Mouse (Mus musculus) naive thymus-derived CD4-positive, alpha-beta T cell, adult 5 months (primary cell): ENCODE measurements around the gene Med25. TPM values are rescaled to one million over a fixed set of nuclear protein-coding genes. Genes with fewer than 3 reads are reported as not detected.

Source experiments
- polyA plus RNA-seq: library from polyadenylated mRNA; unstranded; fragments of 100-300 nt; shearing (Covaris generic); gene quantifications from one replicate; pipeline ENCODE4 v1.2.1, GENCODE M21; 2017

The Med25 gene
- 48.6 TPM for polyA plus RNA-seq

DNA sequence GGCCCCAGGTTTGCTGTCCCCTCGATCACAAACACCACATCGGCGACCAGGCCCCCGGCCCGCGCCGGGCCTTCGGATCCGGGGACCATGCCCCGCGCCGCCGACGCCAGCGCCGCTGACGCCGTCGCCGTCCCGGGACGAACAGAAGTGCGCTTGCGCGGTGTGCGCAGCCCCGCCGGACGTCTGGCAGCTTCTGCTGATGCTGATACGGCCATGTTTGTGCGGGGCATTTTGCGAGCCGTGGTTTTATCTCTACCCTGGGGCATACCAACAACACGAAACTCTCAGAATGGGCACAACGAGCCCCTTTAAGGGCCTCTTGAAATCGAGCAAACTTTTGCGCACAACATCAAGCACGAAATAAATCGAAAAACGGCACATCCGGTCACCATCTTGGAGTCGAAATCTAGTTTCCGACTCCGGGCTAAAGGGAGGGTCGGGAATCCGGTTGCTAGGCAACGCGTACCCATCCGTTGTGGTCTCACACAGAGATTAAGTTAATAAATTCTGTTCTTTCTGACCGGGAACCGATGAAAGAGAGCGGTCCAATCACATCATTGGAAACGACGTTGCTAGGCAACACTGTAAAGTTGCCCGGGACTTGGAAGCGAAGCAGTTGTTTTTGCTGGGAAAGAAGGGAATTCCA, at the start of gene Med25:
Gene Med25, minus strand, starts transcription at position 437 of the 646 bp plus-strand sequence.

DNA sequence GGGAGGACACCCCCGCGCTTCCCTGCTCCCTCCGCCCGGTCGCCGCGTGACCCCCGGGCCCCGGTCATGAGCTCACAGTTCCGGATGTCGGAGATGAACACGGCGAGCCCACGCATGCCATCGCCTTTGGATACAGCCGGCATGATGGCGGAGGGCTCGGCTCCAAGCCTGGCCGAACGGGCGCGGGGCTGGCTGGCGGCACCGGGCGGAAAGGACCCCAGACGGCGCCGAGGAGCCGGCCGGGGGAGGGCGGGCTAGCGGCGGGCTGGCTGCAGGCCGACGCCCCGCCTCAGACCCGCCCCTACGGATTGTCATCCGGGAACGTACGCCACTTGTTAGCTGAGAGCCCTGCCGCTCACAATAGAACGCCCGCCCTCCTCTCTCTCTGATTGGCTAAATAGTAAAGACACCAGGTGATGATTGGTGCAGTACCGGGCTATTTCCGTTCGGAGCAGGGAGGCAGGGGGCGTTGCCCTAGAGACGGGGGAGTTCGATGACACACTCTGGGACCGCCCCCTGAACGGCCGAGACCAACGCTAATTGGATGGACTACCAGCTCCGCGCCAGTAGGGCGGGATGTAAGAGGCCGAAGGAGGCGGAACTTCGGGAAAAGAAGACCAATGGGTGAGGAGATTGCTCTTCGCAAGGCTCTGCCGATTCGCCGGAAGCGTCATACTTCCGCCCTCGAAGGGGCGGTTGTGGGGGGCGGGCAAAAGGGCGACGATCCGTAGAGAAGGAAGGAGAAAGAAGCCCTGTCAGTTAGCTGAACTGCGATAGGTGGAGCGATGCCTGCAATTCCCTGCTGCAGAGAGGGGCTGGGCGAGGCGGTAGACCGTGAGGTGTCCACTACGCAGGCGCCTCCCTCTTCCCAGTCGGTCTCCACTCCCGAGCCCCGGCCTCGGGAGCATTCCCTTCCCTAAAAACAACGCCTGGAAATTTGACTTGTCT, 37.0 kb upstream of the Med25 start, which contains the start of gene Ap2a1:
Gene Ap2a1, minus strand, starts transcription at position 293 of the 948 bp plus-strand sequence.

DNA sequence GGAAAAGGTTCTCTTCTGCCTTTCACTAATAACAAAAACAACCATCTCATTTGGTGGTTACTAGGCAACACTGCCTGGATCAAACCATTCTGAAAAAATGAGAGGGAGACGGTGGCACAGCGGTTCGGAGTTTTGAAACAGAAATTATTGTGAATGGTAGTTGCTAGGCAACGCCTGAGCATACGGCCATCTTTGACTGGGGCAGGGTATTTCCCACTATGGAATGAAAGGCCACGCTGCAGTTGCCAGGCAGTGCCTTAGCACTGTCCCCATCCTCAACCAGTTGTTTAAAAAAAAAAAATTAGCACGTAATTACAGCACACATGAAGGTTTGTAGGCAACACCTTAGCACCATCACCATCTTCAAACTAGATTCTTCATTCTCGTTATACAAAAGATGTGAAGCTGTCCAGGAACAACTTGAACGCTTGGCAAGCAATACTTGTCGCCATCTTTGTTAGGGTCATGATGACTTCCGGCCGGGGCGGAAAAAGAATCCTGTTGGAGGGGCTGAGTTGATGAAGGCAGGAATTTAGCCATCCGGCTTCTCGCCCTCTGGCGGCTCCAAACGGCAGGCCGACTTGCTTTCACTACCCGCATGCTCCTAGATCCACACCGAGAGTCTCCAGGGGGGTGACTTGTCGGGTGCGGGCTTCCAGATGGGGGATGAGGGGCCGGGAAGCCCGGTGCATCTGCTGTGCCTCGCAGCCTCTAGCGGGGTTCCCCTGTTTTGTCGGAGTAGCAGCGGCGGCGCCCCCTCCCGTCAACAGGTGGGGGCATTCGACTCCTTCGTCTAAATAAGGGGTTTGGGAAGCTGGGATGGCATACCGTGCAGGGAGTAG, 3.3 kb upstream of the Med25 start, which contains the start of gene Fuz:
Gene Fuz, plus strand, starts transcription at position 487 of the 842 bp plus-strand sequence.

DNA sequence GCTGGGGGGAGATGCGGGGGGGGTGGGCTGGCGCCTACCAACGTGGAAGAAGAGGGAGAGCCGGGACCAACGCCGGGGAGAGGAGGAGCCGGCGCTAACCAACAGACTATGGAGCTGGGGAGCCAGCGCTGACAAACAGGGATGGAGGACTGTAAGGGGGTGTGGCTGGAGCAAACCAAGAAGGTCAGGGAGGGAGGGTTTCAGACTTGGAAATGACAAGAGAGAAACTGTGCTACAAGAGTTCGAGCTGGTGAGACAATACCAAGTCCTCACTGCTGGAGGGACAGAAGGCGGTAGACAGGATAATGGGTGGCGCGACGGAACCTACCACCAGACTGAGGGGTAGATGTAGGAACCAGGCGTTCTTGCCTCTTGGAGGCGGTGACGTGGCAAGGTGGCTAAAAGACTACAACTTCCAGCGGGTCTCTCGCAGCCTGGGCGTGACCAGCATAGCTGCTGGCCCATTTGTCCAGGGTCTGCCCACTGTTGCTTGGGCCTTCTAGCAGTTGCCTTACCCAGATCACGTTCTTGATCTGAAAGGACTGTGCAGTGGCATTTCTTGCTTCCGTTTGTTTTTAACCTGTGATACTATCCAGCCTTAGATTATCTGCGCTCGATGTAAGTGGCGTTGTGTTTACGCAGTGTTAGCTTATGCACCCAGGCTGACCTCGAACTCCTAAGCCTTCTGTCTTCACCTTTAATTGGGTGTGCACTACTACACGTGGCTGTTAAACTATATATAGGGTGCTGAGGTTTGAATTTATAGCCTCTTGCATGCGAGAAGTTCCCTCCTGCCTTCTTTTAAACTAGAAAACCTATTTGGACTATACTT, 22.6 kb downstream of the Med25 start, which contains the start of gene Ptov1:
Gene Ptov1, minus strand, starts transcription at position 92 of the 832 bp plus-strand sequence.

DNA sequence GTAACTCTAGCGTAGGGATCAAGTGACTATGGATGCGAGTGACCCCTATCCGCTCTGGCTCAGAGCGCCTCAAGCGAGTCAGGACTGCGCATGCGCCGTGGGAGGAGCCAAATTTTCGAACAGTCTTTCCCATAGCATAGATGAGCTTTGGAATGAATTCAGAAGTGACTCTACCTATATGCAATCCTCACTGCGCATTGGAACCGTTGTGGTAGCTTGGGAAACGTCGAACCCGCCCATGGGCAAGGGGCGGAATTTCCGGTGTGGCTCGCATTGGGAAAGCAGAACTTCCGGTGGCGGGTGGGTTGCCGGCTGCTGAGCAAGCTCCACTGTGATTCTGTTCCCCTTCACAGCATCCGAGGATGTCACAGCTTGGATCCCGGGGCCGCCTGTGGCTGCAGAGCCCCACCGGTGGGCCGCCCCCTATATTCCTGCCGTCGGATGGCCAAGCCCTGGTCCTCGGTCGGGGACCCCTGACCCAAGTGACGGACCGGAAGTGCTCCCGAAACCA, 35.4 kb downstream of the Med25 start, which contains the start of gene Pnkp:
Gene Pnkp, plus strand, starts transcription at position 98 of the 511 bp plus-strand sequence.

DNA sequence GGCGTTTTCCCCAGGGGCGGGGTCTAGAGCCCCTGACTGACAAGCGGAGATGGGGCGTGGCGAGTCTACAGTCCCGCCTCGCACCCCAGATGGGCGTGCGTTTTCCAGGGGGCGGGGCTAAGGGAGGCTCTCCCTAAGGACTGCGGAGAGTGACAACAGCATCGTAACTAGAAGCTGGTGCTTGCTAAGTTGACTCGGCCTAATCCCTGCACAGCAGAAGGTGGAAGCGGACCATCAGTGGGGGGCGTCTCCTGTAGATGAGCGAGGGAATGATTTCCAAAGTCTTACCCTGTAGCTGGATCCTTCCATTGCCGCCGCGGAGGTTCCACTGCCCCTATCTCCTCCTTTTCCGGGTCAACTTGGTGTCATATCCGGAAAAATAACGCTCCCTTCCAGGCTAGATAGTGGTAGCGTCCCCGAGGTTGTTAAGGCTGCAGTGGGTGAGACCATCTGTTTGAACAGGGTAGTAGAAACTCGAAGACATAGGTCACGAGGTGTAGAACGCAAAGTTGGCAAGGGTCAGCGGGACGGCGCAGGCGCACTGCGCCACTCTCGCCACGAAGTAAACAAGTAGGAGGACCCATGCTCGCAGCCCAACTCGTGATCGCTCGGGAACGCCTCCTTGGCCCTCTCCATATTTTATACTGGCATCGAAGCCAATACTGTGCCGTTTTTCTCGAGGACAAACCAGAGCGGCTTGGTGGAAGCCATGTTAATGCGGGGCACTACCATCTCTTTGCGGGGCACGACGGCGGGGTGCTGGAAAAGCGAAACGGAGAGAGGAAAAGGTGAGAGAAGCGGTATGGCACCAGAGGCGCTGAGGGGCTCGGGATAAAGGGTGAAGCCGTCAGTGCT, 43.7 kb downstream of the Med25 start, which contains the start of the genes Akt1s1 and Tbc1d17:
Gene Akt1s1, plus strand, starts transcription at position 431 of the 855 bp plus-strand sequence.
Gene Tbc1d17, minus strand, starts transcription at position 519 of the 855 bp plus-strand sequence.

Other genes with a start within 250 kb of the Med25 start
- not detected for gene Myh14, start 221.9 kb downstream of the Med25 start, polyA plus RNA-seq
- gene Izumo2, start 184.0 kb downstream of the Med25 start, polyA plus RNA-seq = not detected
- 95.9 TPM for gene Vrk3, start 144.3 kb downstream of the Med25 start, polyA plus RNA-seq
- 0.73 TPM for gene Zfp473, start 141.7 kb downstream of the Med25 start, polyA plus RNA-seq
- 37.1 TPM for gene Nup62, start 76.6 kb downstream of the Med25 start, polyA plus RNA-seq
- 0.85 TPM for gene Il4i1, start 76.3 kb downstream of the Med25 start, polyA plus RNA-seq
- gene Atf5, start 76.1 kb downstream of the Med25 start, polyA plus RNA-seq = 0.70 TPM
- gene Akt1s1, start 43.7 kb downstream of the Med25 start, polyA plus RNA-seq = 35.2 TPM
- 133 TPM for gene Tbc1d17, start 43.6 kb downstream of the Med25 start, polyA plus RNA-seq
- gene Pnkp, start 35.6 kb downstream of the Med25 start, polyA plus RNA-seq = 57.0 TPM
- 40.0 TPM for gene Ptov1, start 22.9 kb downstream of the Med25 start, polyA plus RNA-seq
- 20.9 TPM for gene Fuz, start 3.4 kb upstream of the Med25 start, polyA plus RNA-seq
- gene Ap2a1, start 36.8 kb upstream of the Med25 start, polyA plus RNA-seq = 53.1 TPM
- gene Tsks, start 50.5 kb upstream of the Med25 start, polyA plus RNA-seq = not detected
- gene Cpt1c, start 82.1 kb upstream of the Med25 start, polyA plus RNA-seq = not detected
- 161 TPM for gene Prmt1, start 93.9 kb upstream of the Med25 start, polyA plus RNA-seq
- 172 TPM for gene Irf3, start 104.9 kb upstream of the Med25 start, polyA plus RNA-seq
- 17.5 TPM for gene Bcl2l12, start 106.0 kb upstream of the Med25 start, polyA plus RNA-seq
- gene Scaf1, start 123.7 kb upstream of the Med25 start, polyA plus RNA-seq = 27.3 TPM
- gene Rras, start 125.2 kb upstream of the Med25 start, polyA plus RNA-seq = 11.5 TPM
- gene Prr12, start 160.2 kb upstream of the Med25 start, polyA plus RNA-seq = 2.2 TPM
- 104 TPM for gene Nosip, start 169.7 kb upstream of the Med25 start, polyA plus RNA-seq
- 1.7 TPM for gene Prrg2, start 170.0 kb upstream of the Med25 start, polyA plus RNA-seq
- 10.6 TPM for gene Rcn3, start 199.5 kb upstream of the Med25 start, polyA plus RNA-seq
- 6.2 TPM for gene Fcgrt, start 211.1 kb upstream of the Med25 start, polyA plus RNA-seq
- 2,728 TPM for gene Rps11, start 231.7 kb upstream of the Med25 start, polyA plus RNA-seq
- 3,371 TPM for gene Rpl13a, start 236.0 kb upstream of the Med25 start, polyA plus RNA-seq
- gene Gm45713, start 243.5 kb upstream of the Med25 start, polyA plus RNA-seq = not detected
- 252 TPM for gene Flt3l, start 243.7 kb upstream of the Med25 start, polyA plus RNA-seq